Mouse (Mus musculus) embryonic fibroblast, embryonic 13.5 days (primary cell): ENCODE data around the gene Itgal. TPM values are rescaled to one million over a fixed set of nuclear protein-coding genes. Genes with fewer than 3 reads are reported as not detected.
"Not testable (repeated sequence)": the region's sequence is repeated elsewhere in the genome, so short reads cannot be mapped to it uniquely, and the experiment has no call there.

Source experiments
- H3K27ac ChIP-seq: 2 replicates; pipeline ENCODE4 v1.5.1; 2012; ENCODE audit warnings: low read length, control low read depth, inconsistent platforms; ENCODE audit not compliant: insufficient read depth
- H3K4me1 ChIP-seq: 2 replicates; pipeline ENCODE4 v1.6.1; 2011; ENCODE audit warnings: low read length; ENCODE audit not compliant: control insufficient read depth, insufficient read depth
- H3K4me3 ChIP-seq: 2 replicates; pipeline ENCODE4 v1.5.1; 2011; ENCODE audit warnings: mild to moderate bottlenecking, control low read depth, low read length; ENCODE audit not compliant: insufficient read depth
- CTCF ChIP-seq: IDR thresholded peaks from 2 replicates; pipeline ENCODE4 v1.5.1; 2011; ENCODE audit warnings: mild to moderate bottlenecking, control low read depth, low read length, moderate library complexity, borderline replicate concordance; ENCODE audit not compliant: insufficient read depth
- POLR2A ChIP-seq: IDR thresholded peaks from 2 replicates; pipeline ENCODE4 v1.6.1; 2011; ENCODE audit warnings: low read depth, mild to moderate bottlenecking, control low read depth, low read length, moderate library complexity
- polyA plus RNA-seq: library from polyadenylated mRNA; stranded (reverse); fragments of >200 nt; gene quantifications from 2 replicates; pipeline ENCODE4 v1.2.4, GENCODE M21; 2011; ENCODE audit warnings: low read depth; ENCODE audit not compliant: missing spikeins, insufficient read length

Gene Itgal
- polyA plus RNA-seq, 1 experiment: 0.56 TPM

DNA sequence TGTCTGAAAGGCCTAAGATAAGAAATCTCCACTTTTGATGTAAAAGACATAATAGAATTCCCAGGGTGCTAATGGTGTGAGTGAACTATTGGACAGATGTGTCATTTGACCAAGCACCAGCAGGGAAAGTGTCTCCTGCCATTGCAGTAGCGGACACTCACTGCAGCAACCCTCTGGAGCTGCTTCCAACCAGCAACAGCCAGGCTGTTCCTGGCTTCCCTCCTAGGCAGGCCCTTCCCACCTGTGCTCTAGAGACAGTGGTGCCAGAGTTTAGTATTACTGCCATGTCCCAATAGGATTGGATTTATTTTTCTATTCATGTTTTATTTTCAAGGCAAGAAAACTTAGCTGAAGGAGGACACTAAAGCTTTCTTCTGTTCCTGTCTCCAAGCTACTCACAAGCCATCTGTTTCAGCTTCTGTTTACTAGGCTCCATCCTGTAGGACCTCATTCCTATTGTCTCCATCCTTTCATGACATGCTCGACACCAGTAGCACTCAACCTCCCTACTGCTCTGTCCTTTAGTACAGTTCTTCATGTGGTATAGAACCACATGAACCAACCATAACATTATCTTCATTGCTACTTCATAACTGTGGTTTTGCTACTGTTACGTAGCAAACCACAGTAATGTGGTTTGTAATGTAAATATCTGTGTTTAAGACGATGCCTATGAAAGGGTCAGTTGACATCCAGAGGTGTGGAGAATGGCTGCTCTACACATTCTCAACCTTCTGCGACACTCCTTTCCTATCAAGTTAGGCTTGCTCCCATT, 55.4 kb downstream of the Itgal start:
- H3K4me3 ChIP-seq: no peak overlapping the region
- H3K4me1 ChIP-seq: no peaks in the 10 kb centered on the region
- TF ChIP-seq CTCF (no peak), POLR2A (no peak)
- H3K27ac ChIP-seq: no peak overlapping the region

DNA sequence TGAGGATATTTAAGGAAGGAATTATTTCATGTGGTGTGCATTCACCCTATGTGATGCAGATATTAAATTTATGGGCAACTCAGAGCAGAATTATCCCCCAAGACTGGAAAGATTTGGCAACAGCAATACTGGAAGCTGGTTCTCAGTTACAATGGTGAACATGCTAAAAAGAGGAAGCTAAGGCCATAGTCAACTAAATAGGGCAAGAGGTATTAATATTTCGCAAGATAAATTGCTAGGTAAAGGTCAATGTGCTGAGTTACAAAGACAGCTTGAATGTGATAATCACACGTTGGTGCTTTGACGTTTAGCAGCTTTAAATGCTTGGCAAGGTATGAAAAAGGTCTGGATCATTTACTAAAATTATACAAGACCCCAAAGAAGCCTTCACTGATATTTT, 59.7 kb downstream of the Itgal start:
- Histone ChIP-seq H3K4me1 (no peaks in the 10 kb centered on the region), H3K27ac (no peak overlapping the region), H3K4me3 (no peak overlapping the region)
- TF ChIP-seq POLR2A: no peak
- TF ChIP-seq CTCF: no peak

GRCm38 (mm10) chr7:127357871-127358270, 61.8 kb downstream of the Itgal start:
- Histone ChIP-seq H3K4me3 (no peak overlapping the region), H3K27ac (no peak overlapping the region), H3K4me1 (no peaks in the 10 kb centered on the region)
- TF ChIP-seq POLR2A: no peak
- no peak for TF ChIP-seq CTCF

DNA sequence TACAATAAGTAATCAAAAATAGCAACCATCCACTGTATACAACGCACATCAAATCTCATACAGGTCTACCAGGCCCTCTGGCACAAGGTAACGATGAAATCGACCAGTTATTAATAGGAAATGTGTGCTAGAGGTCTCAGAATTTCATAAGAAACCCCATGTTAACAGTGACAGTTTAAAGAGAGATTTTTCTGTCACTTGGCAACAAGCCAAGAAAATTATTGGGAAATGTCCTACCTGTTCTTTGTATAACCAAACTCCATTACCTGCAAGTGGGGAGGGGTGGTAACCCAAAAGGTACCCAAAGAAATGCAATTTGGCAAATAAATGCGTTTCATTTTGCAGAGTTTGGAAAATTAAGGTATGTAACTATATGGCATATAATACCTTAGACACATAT, 62.4 kb downstream of the Itgal start:
- Histone ChIP-seq H3K27ac (no peak overlapping the region), H3K4me3 (no peak overlapping the region), H3K4me1 (no peaks in the 10 kb centered on the region)
- TF ChIP-seq CTCF (no peak), POLR2A (no peak)

- Histone ChIP-seq H3K27ac (no peak overlapping the region), H3K4me3 (no peak overlapping the region), H3K4me1 (no peaks in the 10 kb centered on the region)
- TF ChIP-seq CTCF (no peak), POLR2A (no peak)
Observed at GRCm38 (mm10) chr7:127360265-127360664, 64.2 kb downstream of the Itgal start.

- H3K4me3 ChIP-seq: no peak overlapping the region
- no peaks in the 10 kb centered on the region for H3K4me1 ChIP-seq
- TF ChIP-seq CTCF: no peak
- no peak for TF ChIP-seq POLR2A
- H3K27ac ChIP-seq: no peak overlapping the region
Observed at GRCm38 (mm10) chr7:127361449-127361848, 65.4 kb downstream of the Itgal start.

DNA sequence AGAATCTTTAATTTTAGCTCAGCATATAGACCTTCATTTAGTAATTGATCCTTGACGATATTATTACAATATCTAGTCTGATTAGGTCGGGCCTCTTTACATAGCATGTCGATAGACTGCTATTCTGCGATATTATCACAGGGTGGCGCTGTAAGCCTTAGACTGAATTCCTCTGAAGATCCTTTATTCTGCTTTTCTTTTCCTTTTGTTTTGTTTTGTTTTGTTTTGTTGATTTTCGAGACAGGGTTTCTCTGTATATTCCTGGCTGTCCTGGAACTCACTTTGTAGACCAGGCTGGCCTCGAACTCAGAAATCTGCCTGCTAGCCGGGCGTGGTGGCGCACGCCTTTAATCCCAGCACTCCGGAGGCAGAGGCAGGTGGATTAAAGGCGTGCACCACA, 66.4 kb downstream of the Itgal start:
- not testable (repeated sequence) for H3K4me1 ChIP-seq, H3K4me3 ChIP-seq, H3K27ac ChIP-seq

- H3K4me3 ChIP-seq: peak overlapping the region; percentile 23
- H3K27ac ChIP-seq: no peak overlapping the region
- no peaks in the 10 kb centered on the region for H3K4me1 ChIP-seq
- TF ChIP-seq POLR2A (0 out of 2 replicates have a peak, but pooled peaks have one; percentile 15), CTCF (no peak)
Observed at GRCm38 (mm10) chr7:127363475-127363921, 67.4 kb downstream of the Itgal start.

DNA sequence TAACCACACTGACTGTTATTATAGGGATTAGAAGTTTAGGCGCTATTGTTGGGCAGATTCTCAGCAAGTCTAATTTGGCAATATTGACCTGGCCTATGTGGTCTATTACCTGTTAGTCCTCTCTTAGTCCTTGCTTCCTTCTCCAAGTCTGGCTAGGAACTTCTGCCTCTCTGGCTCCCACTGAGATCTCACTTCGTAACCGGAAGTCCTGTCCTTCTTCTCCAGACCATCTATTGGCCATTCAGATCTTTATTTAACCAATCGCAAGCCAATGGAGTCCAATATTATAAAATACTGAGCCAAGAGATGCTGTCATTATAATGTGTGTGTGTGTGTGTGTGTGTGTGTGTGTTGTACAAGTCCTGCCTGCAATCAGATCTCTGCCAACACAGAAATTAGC, 68.1 kb downstream of the Itgal start:
- H3K4me3 ChIP-seq: peak overlapping the region; percentile 23
- H3K4me1 ChIP-seq: no peaks in the 10 kb centered on the region
- no peak overlapping the region for H3K27ac ChIP-seq
- TF ChIP-seq CTCF (no peak), POLR2A (peak; percentile 62; the same call in 1 of the 2 replicates)

DNA sequence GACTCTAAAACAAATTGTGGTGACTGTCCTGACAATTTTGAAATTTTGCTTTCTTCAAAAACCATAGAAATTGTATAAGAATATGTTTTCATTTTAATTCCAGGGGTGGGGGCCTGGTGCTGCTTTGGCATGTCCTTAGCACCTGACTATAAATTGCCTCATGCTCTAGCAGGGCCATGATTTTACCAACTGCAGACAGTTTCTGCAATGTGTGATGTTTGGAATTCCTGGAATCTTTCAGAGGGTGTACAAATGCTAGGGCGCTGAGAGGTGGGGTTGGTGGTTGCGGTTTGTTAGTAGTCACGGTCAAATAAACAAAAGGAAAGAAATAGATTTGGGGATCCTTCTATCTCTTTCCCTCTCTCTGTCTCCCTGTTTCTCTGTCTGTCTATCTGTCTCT, 70.2 kb downstream of the Itgal start:
- H3K4me3 ChIP-seq: no peak overlapping the region
- TF ChIP-seq CTCF: no peak
- no peak for TF ChIP-seq POLR2A
- no peak overlapping the region for H3K27ac ChIP-seq
- H3K4me1 ChIP-seq: no peaks in the 10 kb centered on the region

- no peak overlapping the region for H3K27ac ChIP-seq
- H3K4me3 ChIP-seq: no peak overlapping the region
- no peaks in the 10 kb centered on the region for H3K4me1 ChIP-seq
- no peak; the same call in 1 of the 2 replicates for TF ChIP-seq POLR2A
- no peak for TF ChIP-seq CTCF
Observed at GRCm38 (mm10) chr7:127371213-127371612, 75.2 kb downstream of the Itgal start.

DNA sequence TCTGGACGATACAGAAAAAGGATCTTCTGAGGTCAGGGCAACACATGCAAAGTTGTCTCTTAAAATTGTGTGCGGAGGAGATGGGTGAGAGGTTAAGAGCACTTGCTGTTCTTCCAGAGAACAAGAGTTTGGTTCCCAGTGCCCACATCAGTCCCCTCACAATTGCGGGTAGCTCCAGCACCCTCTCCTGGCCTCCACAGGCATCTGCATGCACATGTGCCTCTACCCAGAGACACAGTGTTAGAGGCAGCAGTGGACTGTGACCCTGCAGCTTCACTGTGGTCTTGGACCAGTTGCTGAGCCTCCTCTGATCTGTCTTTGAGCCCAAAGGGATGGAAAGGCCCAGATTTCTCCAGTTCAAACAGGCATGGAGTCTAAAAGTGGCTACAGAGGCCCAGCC, 75.8 kb downstream of the Itgal start:
- not testable (repeated sequence) for H3K27ac ChIP-seq, H3K4me1 ChIP-seq, H3K4me3 ChIP-seq
